Mouse (Mus musculus) embryonic fibroblast, embryonic 13.5 days (primary cell): ENCODE measurements around the gene Ston2.

Experiments used
- CTCF ChIP-seq: IDR thresholded peaks from 2 replicates; pipeline ENCODE4 v1.5.1; 2011; ENCODE audit warnings: mild to moderate bottlenecking, control low read depth, low read length, moderate library complexity, borderline replicate concordance; ENCODE audit not compliant: insufficient read depth
- POLR2A ChIP-seq: IDR thresholded peaks from 2 replicates; pipeline ENCODE4 v1.6.1; 2011; ENCODE audit warnings: low read depth, mild to moderate bottlenecking, control low read depth, low read length, moderate library complexity

DNA sequence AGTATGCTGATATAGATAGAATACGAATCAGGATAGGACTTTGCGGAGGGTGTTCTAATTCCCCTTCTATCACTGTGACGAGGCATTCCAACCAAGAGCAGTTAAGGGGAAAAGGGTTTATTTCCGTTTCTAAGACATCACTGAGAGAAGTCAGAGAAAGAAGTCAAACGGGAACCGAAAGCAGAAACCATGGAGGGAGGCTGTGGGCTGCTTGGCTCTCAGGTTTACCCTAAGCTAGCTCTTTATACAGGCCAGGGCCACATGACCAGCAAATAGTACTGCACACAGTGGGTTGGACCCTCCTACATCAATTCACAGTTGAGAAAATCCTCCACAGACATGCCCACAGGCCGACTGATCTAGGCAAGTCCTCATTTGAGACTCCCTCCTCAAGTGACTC, 69.1 kb downstream of the Ston2 start:
- TF ChIP-seq POLR2A (no peak), CTCF (no peak)
